Mouse (Mus musculus) kidney, embryonic 14.5 days (tissue): ENCODE results near the gene Skint3. TPM values are rescaled to one million over a fixed set of nuclear protein-coding genes. Genes with fewer than 3 reads are reported as not detected.

Experiments used
- polyA plus RNA-seq: library from polyadenylated mRNA; unstranded; fragments of >200 nt; fragmentation: Nextera tagmentation; extraction: Ambion mirVana; gene quantifications from 2 replicates; pipeline ENCODE4 v1.2.1, GENCODE M21; 2014

Skint3 gene
- polyA plus RNA-seq, 1 experiment from 2014 or later, result not detected

Other genes with a start within 250 kb of the Skint3 start
- gene Skint1, start 226.0 kb upstream of the Skint3 start, polyA plus RNA-seq, result not detected in 2 replicates
- gene Skint4, start 160.2 kb upstream of the Skint3 start, polyA plus RNA-seq, result not detected in 2 replicates
- gene Skint9, start 201.7 kb downstream of the Skint3 start, polyA plus RNA-seq, result not detected in 2 replicates